Mouse (Mus musculus): ENCODE results near the gene Plcxd2. TPM values are rescaled to one million over a fixed set of nuclear protein-coding genes. Genes with fewer than 3 reads are reported as not detected.

Plcxd2 gene
- polyA plus RNA-seq (2015; fragmentation: Nextera tagmentation; extraction: Ambion mirVana) = 12.4 and 12.9 TPM in 2 replicates

DNA sequence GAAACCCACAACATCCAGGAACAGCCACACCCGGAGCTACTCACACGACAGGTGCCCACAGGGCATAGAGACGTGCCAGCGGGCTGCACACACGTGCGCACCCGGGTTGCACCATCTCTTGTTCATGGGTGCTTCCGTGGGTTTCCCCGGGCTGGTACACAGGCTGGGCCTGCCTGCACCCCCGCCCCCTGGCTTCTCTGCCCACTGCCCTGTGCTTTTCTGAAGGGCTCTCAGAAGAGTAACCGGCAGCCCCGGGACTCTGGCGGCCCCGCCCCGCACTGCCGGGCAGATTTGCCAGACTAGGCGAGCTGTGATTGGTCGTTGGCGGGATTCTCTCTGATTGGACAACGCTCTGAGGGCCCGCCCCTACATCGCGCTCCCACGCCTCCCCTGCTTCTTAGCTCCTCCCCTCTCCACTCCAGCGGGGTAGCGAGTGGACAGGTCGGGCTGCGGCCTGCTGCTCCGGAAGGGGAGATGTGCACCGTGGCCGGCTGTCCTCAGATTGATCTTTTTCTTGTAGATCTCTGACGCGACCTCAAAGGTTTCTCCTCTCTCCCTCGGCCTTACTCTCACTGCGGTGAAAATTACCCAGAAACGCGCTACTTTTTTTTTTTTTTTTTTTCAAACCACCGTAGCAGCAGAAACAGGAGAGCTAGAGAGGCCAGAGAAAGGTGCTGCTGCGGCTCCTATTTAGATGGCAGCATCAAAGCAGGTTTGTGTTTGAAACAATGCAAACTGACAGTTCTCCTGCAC is at the start of gene Plcxd2:
TSS of gene Plcxd2 (minus strand) at position 66 of the 753 bp plus-strand sequence.
- peak within 1 kb of the TSS; percentile 81 for H3K4me2 ChIP-seq
- H3K9me3 ChIP-seq = no peaks in the 10 kb centered on the region
- peak within 1 kb of the TSS; percentile 81 for H3K27ac ChIP-seq
- under 1% methylated on average over 39 of the region's 39 CpGs for WGBS
- H3K27me3 ChIP-seq (replicated peaks) = no peaks in the 10 kb centered on the region
- ATAC-seq (replicated peaks) = peak; percentile 99
- H3K36me3 ChIP-seq (replicated peaks) = no peaks in the 10 kb centered on the region
- H3K4me1 ChIP-seq = peaks cover 19% of the 10 kb centered on the region
- H3K9ac ChIP-seq = peak within 1 kb of the TSS; percentile 71
- peak within 1 kb of the TSS; percentile 89 for H3K4me3 ChIP-seq

DNA sequence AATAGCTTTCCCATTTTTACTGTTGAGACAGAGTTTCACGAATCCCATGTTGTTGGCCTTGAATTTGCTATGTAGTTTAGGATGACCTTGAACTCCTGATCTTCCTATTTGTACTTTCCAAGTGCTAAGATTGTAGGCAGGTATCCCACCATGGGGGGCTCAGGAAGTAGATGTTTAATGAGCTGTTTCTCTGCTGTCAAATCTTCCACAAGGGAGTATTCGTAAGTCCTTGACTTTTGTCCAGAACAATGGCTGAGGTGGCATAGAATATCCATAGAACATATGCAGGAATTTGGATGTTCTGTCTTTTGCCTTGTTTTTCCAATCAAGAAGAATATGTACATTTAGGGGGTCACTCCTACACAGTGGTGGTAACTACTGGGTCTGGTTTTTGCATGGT is 36.9 kb upstream of the Plcxd2 start:
- H3K36me3 ChIP-seq (replicated peaks) = no peaks in the 10 kb centered on the region
- no peaks in the 10 kb centered on the region for H3K27me3 ChIP-seq (replicated peaks)
- H3K9ac ChIP-seq = no peak overlapping the region
- WGBS = 85% methylated on average over 2 of the region's 2 CpGs
- no peak for ATAC-seq (replicated peaks)
- no peaks in the 10 kb centered on the region for H3K4me1 ChIP-seq
- H3K4me2 ChIP-seq = no peak overlapping the region
- H3K27ac ChIP-seq = no peak overlapping the region
- H3K4me3 ChIP-seq = no peak overlapping the region
- no peaks in the 10 kb centered on the region for H3K9me3 ChIP-seq

DNA sequence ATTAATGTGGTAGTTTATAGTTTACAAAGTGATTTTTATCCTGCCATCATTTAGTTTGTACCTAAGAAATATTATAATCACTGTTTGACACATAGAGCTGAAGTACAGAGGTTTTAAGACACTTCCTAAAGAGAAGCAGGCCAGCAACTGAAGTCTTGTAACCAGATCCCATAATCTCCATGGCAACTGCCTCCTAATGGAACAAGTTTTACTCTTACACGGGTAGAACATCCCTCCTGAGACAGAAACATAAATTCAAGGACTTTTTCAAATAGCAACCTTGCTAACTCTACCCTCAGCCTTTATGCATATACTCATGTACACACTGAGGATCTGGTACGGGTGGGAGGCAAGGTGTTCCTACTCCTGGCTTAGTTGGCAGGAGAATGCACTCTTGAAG is 26.2 kb upstream of the Plcxd2 start:
- Histone ChIP-seq H3K4me3 (no peak overlapping the region), H3K4me2 (no peak overlapping the region), H3K27me3 (replicated peaks) (no peaks in the 10 kb centered on the region), H3K4me1 (no peaks in the 10 kb centered on the region), H3K9ac (no peak overlapping the region), H3K27ac (no peak overlapping the region), H3K9me3 (no peaks in the 10 kb centered on the region), H3K36me3 (replicated peaks) (no peaks in the 10 kb centered on the region)
- WGBS = 52% methylated on average over 2 of the region's 2 CpGs
- ATAC-seq (replicated peaks) = peak; percentile 56; the same call in 1 of the 2 replicates

DNA sequence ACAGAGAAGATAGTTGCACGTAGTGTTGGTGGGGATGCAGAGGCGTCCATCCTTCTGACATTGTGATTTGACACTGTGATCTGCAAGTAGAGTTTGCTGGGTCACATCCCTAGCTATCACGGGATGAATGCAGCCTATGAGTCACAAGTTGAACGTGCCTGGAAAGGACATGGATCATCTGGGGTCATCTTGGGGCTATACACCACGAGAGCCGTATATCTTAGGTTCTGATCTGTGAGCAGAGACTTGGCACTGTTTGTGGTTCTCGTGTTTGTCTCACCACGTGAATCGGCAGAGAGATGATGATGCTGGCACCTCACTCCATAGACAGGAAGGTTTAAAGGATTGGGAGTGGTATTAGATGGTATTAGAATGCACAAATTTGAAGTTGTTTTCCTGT is 23.9 kb upstream of the Plcxd2 start:
- no peaks in the 10 kb centered on the region for H3K36me3 ChIP-seq (replicated peaks)
- no peak overlapping the region for H3K4me3 ChIP-seq
- H3K4me2 ChIP-seq = no peak overlapping the region
- H3K9ac ChIP-seq = no peak overlapping the region
- 86% methylated on average over 9 of the region's 9 CpGs for WGBS
- no peaks in the 10 kb centered on the region for H3K4me1 ChIP-seq
- H3K27ac ChIP-seq = no peak overlapping the region
- H3K9me3 ChIP-seq = no peaks in the 10 kb centered on the region
- ATAC-seq (replicated peaks) = no peak
- no peaks in the 10 kb centered on the region for H3K27me3 ChIP-seq (replicated peaks)

DNA sequence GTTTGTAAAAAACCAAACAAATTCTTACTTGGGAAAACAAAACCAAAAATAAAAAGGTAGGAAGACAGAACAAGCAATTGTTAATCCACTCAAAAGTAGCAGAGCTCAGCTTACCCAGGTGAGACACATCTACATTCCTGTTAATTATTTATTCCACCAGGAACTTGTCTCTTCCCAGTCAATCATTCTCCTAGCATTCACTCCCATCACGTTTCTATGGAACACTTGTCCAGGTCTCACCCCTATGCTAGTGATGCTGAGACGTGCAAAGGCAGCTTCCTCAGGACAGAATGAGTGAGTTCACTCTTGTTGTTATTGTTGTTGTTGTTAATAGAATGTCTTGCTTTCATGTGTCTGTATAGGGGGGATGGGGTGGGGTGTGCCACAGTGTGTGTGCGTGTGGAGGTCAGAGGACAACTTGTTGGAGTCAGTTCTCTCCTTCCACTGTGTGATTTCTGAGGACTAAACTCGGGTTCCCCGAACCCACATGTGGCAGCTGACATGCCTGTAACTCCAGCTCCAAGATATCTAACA is 13.0 kb upstream of the Plcxd2 start:
- 68% methylated on average over 5 of the region's 5 CpGs for WGBS
- Histone ChIP-seq H3K36me3 (replicated peaks) (no peaks in the 10 kb centered on the region), H3K4me2 (no peak overlapping the region), H3K9me3 (no peaks in the 10 kb centered on the region), H3K27me3 (replicated peaks) (no peaks in the 10 kb centered on the region), H3K27ac (no peak overlapping the region), H3K9ac (no peak overlapping the region), H3K4me3 (no peak overlapping the region), H3K4me1 (no peaks in the 10 kb centered on the region)
- peak; percentile 55 for ATAC-seq (replicated peaks)

DNA sequence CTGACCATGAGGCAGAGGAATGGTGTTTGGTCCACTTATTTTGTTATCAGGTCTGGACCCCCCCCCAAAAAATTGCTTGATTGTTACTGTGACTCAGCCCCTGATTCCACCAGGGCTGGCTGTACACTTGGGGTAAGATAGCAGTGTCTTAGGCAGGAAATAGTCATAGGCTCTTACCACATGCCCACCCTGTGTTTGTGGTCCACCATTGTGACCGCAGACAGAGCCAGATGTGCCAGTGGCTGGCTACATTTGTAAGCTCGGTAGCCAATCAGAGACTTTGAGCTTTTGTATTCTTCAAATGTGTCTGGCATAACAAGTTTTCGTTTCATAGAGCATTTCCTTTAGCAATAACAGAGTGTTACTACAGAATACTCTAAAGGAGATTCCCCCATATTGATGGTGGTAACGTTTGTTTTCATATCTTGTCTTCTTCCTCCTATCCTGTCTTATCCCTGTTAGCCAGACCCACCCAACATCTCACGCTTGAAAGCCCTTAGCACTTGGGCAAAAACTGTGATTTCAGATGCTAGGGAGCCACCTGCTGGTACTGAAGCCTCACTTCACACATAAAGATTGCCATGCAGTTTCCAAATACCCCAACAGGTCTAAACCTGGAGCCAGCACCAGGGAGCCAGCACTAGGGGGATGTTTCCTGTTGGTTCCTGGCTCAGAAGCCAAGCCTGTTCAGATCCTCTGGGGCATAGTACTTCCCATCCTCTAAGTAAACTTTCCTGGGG is 12.3 kb upstream of the Plcxd2 start:
- 44% methylated on average over 5 of the region's 5 CpGs for WGBS
- Histone ChIP-seq H3K36me3 (replicated peaks) (no peaks in the 10 kb centered on the region), H3K9ac (no peak overlapping the region), H3K27ac (no peak overlapping the region), H3K4me3 (no peak overlapping the region), H3K4me1 (no peaks in the 10 kb centered on the region), H3K4me2 (no peak overlapping the region), H3K9me3 (no peaks in the 10 kb centered on the region), H3K27me3 (replicated peaks) (no peaks in the 10 kb centered on the region)
- ATAC-seq (replicated peaks) = peak; percentile 94

DNA sequence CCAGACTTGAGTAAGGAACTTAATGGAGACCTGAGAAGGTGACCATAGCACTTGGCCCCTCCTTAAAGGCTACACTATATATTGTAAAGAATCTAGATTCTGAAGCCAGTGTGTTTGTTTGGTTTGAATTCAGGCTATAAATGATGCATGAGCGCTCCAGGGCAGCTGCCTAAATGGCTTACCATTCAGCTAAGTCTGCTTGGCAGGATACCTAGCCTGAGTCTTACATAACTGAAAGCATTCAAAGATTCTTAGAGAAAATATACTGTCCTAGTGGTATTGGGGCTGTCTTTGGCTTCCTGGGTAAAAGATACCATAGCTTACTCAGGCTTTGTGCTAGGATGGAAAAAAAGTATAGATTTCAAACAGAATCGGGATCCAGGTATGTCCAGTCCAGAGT is 11.3 kb upstream of the Plcxd2 start:
- no peaks in the 10 kb centered on the region for H3K4me1 ChIP-seq
- WGBS = 84% methylated on average over 2 of the region's 2 CpGs

DNA sequence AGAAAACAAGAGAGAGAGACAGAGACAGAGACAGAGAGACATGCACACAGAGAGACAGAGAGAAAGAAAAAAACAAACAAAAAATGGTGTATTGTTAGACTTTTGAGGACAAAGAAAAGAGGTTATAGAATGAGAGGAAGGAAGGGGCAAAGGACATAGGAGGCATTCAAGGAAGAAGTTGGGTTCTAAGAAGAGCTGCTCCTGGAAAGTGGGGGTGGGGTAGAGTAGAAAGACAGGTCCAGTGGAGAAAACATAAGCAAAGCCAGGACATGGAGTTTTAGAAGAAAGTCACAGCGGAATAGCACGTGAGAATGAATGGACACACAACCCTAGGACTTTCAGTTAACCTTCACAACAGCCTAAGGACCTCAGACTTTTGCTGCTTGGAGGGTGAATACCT is 10.4 kb upstream of the Plcxd2 start:
- ATAC-seq (replicated peaks) = no peak
- H3K4me2 ChIP-seq = no peak overlapping the region
- 87% methylated on average over 2 of the region's 2 CpGs for WGBS
- H3K9me3 ChIP-seq = no peaks in the 10 kb centered on the region
- H3K4me3 ChIP-seq = no peak overlapping the region
- no peak overlapping the region for H3K9ac ChIP-seq
- no peak overlapping the region for H3K27ac ChIP-seq
- no peaks in the 10 kb centered on the region for H3K27me3 ChIP-seq (replicated peaks)
- no peaks in the 10 kb centered on the region for H3K4me1 ChIP-seq
- H3K36me3 ChIP-seq (replicated peaks) = no peaks in the 10 kb centered on the region

More for the DNA sequence above, 11.3 kb upstream of the Plcxd2 start:
- Histone ChIP-seq H3K4me2 (no peak overlapping the region), H3K27ac (no peak overlapping the region), H3K27me3 (replicated peaks) (no peaks in the 10 kb centered on the region), H3K9me3 (no peaks in the 10 kb centered on the region), H3K9ac (no peak overlapping the region), H3K36me3 (replicated peaks) (no peaks in the 10 kb centered on the region), H3K4me3 (no peak overlapping the region)
- no peak for ATAC-seq (replicated peaks)

DNA sequence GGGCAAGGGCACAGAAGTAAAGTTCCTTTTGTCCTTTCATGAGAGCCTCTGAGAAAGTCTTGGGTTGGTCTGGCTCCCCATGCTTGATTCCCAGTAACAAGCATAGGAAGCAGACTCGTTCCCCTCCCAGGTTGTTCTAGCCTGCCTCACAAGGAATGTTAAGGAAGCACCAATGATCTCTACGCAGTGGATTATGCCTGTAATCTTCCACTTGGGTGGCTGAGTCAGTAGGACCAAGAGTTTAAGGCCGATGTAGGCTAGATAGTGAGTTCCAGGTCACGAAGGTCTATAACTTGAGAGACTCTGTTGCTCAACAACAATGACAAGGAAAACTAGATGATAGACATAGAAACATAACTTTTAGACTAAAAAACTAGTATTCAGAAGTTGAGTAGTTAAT is 9.8 kb upstream of the Plcxd2 start:
- WGBS = 87% methylated on average over 4 of the region's 4 CpGs
- ATAC-seq (replicated peaks) = no peak

DNA sequence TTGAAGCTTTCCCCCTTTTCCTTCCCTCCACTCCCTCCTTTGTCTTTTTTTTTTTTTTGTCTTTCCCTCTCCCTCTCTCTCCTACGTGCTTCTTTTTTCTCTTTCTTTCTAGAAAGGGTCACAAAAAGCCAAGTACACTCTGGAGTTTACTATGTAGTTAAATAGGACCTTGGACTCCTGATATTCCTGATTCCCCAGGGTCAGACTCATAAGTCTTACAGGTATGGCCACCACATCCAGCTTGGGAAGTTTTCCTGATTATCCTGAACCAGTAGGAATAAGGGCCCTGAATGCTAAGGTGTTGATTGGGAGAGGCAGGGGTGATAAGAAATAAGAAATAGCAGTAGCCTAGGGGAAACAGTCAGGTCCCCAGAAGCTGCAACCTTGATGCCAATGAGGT is 9.3 kb upstream of the Plcxd2 start:
- H3K27ac ChIP-seq = no peak overlapping the region
- no peaks in the 10 kb centered on the region for H3K27me3 ChIP-seq (replicated peaks)
- no peaks in the 10 kb centered on the region for H3K9me3 ChIP-seq
- H3K4me2 ChIP-seq = no peak overlapping the region
- H3K36me3 ChIP-seq (replicated peaks) = no peaks in the 10 kb centered on the region
- 70% methylated on average over 1 of the region's 1 CpGs for WGBS
- H3K4me1 ChIP-seq = no peaks in the 10 kb centered on the region
- H3K4me3 ChIP-seq = no peak overlapping the region
- ATAC-seq (replicated peaks) = no peak
- no peak overlapping the region for H3K9ac ChIP-seq

More for the DNA sequence above, 9.8 kb upstream of the Plcxd2 start:
- Histone ChIP-seq H3K27ac (no peak overlapping the region), H3K4me1 (no peaks in the 10 kb centered on the region), H3K9me3 (no peaks in the 10 kb centered on the region), H3K4me2 (no peak overlapping the region), H3K4me3 (no peak overlapping the region), H3K27me3 (replicated peaks) (no peaks in the 10 kb centered on the region), H3K36me3 (replicated peaks) (no peaks in the 10 kb centered on the region), H3K9ac (no peak overlapping the region)

DNA sequence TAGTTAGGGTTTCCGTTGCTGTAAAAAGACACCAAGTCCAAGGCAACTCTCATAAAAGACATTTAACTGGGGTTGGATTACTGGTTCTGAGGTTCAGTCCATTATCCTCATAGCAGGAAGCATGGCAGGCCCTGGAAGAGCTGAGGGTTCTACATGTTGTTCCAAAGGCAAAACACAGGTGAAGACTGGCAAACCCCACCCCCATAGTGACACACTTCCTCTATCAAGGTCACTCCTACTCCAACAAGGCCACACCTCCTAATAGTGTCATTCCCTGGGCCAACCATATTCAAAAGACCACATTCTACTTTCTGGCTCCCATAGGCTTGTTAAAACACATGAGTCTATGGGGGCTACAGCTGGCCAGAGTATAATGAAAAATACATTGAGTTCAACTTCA is 1.7 kb upstream of the Plcxd2 start:
- ATAC-seq (replicated peaks) = no peak
- Histone ChIP-seq H3K36me3 (replicated peaks) (no peaks in the 10 kb centered on the region), H3K9me3 (no peaks in the 10 kb centered on the region), H3K9ac (no peak overlapping the region), H3K4me2 (no peak overlapping the region), H3K27me3 (replicated peaks) (no peaks in the 10 kb centered on the region), H3K27ac (no peak overlapping the region), H3K4me1 (peaks cover 19% of the 10 kb centered on the region), H3K4me3 (no peak overlapping the region)
- 88% methylated on average over 1 of the region's 1 CpGs for WGBS

DNA sequence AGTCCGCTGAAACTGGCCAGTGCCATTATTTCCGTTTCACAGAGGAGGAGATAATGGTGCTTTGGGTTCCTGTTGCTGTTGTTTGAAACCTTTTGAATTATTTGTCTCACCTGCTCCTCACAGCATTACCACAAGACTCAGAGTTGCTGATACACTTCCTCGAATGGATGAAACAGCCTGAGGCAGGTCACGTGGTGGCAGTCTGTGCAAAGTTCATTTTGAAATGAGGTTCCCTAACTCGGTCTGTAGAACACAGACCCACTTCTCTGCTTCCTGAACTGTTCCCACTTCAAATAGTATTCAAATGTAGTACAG is 845 bp upstream of the Plcxd2 start:
- no peaks in the 10 kb centered on the region for H3K27me3 ChIP-seq (replicated peaks)
- peak overlapping the region; percentile 71 for H3K9ac ChIP-seq
- peak overlapping the region; percentile 81 for H3K4me2 ChIP-seq
- H3K36me3 ChIP-seq (replicated peaks) = no peaks in the 10 kb centered on the region
- no peaks in the 10 kb centered on the region for H3K9me3 ChIP-seq
- WGBS = 9% methylated on average over 5 of the region's 5 CpGs
- peak overlapping the region; percentile 89 for H3K4me3 ChIP-seq
- H3K27ac ChIP-seq = peak overlapping the region; percentile 81
- peak; percentile 27 for ATAC-seq (replicated peaks)
- peaks cover 19% of the 10 kb centered on the region for H3K4me1 ChIP-seq

Data from midbrain, embryonic 15.5 days (tissue).